Mouse (Mus musculus): Measurements from ENCODE around the gene Vipas39. TPM values are rescaled to one million over a fixed set of nuclear protein-coding genes. Genes with fewer than 3 reads are reported as not detected.

The Vipas39 gene
- total and polyA plus RNA-seq, 2 experiments from 2014 or later: 48.7 to 59.4 TPM

GRCm38 (mm10) chr12:87229633-87230032 is 36.4 kb downstream of the Vipas39 start:
- Histone ChIP-seq H3K36me3 (ENCODE audit: insufficient read depth, low read length) (no peaks in the 10 kb centered on the region), H3K4me1 (ENCODE audit: insufficient read depth, low read length) (no peaks in the 10 kb centered on the region), H3K9me3 (ENCODE audit: low read length) (no peaks in the 10 kb centered on the region), H3K27ac (ENCODE audit: low read depth, low read length) (no peak overlapping the region), H3K4me3 (ENCODE audit: low read depth, low read length) (no peak overlapping the region), H3K4me2 (ENCODE audit: low read depth, low read length, poor library complexity, severe bottlenecking) (no peak overlapping the region), H3K9ac (replicated peaks; ENCODE audit: low read length, poor library complexity, severe bottlenecking) (no peak overlapping the region), H3K27me3 (ENCODE audit: insufficient read depth, low read length) (no peaks in the 10 kb centered on the region)
- no peak for TF ChIP-seq CTCF (IDR thresholded peaks at IDR 0.05)
- DNase-seq (ENCODE audit: low spot score): no peak
- 87% methylated on average over 2 of the region's 2 CpGs for WGBS
- ATAC-seq (ENCODE audit: low FRiP score): no peak

GRCm38 (mm10) chr12:87226801-87227200 is 39.3 kb downstream of the Vipas39 start:
- ATAC-seq (ENCODE audit: low FRiP score): no peak
- 0 out of 2 replicates have a peak, but pooled peaks have one; percentile 5 for TF ChIP-seq CTCF (IDR thresholded peaks at IDR 0.05)
- Histone ChIP-seq H3K27me3 (ENCODE audit: insufficient read depth, low read length) (no peaks in the 10 kb centered on the region), H3K4me3 (ENCODE audit: low read depth, low read length) (no peak overlapping the region), H3K4me2 (ENCODE audit: low read depth, low read length, poor library complexity, severe bottlenecking) (no peak overlapping the region), H3K36me3 (ENCODE audit: insufficient read depth, low read length) (no peaks in the 10 kb centered on the region), H3K9me3 (ENCODE audit: low read length) (no peaks in the 10 kb centered on the region), H3K27ac (ENCODE audit: low read depth, low read length) (no peak overlapping the region), H3K4me1 (ENCODE audit: insufficient read depth, low read length) (no peaks in the 10 kb centered on the region), H3K9ac (replicated peaks; ENCODE audit: low read length, poor library complexity, severe bottlenecking) (no peak overlapping the region)
- no peak for DNase-seq (ENCODE audit: low spot score)
- WGBS: 76% methylated on average over 7 of the region's 7 CpGs

GRCm38 (mm10) chr12:87224950-87225349 is 41.1 kb downstream of the Vipas39 start:
- H3K9me3 ChIP-seq (ENCODE audit: low read length): no peaks in the 10 kb centered on the region
- no peak overlapping the region for H3K4me3 ChIP-seq (ENCODE audit: low read depth, low read length)
- no peak overlapping the region for H3K4me2 ChIP-seq (ENCODE audit: low read depth, low read length, poor library complexity, severe bottlenecking)
- H3K27me3 ChIP-seq (ENCODE audit: insufficient read depth, low read length): no peaks in the 10 kb centered on the region
- DNase-seq (ENCODE audit: low spot score) (no peak), ATAC-seq (ENCODE audit: low FRiP score) (no peak)
- H3K4me1 ChIP-seq (ENCODE audit: insufficient read depth, low read length): no peaks in the 10 kb centered on the region
- H3K27ac ChIP-seq (ENCODE audit: low read depth, low read length): no peak overlapping the region
- TF ChIP-seq CTCF (IDR thresholded peaks at IDR 0.05): no peak
- no peaks in the 10 kb centered on the region for H3K36me3 ChIP-seq (ENCODE audit: insufficient read depth, low read length)
- 75% methylated on average over 10 of the region's 10 CpGs for WGBS
- H3K9ac ChIP-seq (replicated peaks; ENCODE audit: low read length, poor library complexity, severe bottlenecking): no peak overlapping the region

GRCm38 (mm10) chr12:87219362-87219761 is 46.7 kb downstream of the Vipas39 start:
- no peaks in the 10 kb centered on the region for H3K27me3 ChIP-seq (ENCODE audit: insufficient read depth, low read length)
- 72% methylated on average over 7 of the region's 7 CpGs for WGBS
- H3K4me2 ChIP-seq (ENCODE audit: low read depth, low read length, poor library complexity, severe bottlenecking): no peak overlapping the region
- H3K27ac ChIP-seq (ENCODE audit: low read depth, low read length): no peak overlapping the region
- no peak overlapping the region for H3K9ac ChIP-seq (replicated peaks; ENCODE audit: low read length, poor library complexity, severe bottlenecking)
- H3K9me3 ChIP-seq (ENCODE audit: low read length): no peaks in the 10 kb centered on the region
- H3K4me1 ChIP-seq (ENCODE audit: insufficient read depth, low read length): no peaks in the 10 kb centered on the region
- H3K36me3 ChIP-seq (ENCODE audit: insufficient read depth, low read length): no peaks in the 10 kb centered on the region
- no peak overlapping the region for H3K4me3 ChIP-seq (ENCODE audit: low read depth, low read length)
- DNase-seq (ENCODE audit: low spot score): peak; percentile 55
- TF ChIP-seq CTCF (IDR thresholded peaks at IDR 0.05): no peak
- no peak for ATAC-seq (ENCODE audit: low FRiP score)

GRCm38 (mm10) chr12:87217596-87217995 is 48.5 kb downstream of the Vipas39 start:
- Histone ChIP-seq H3K36me3 (ENCODE audit: insufficient read depth, low read length) (no peaks in the 10 kb centered on the region), H3K27ac (ENCODE audit: low read depth, low read length) (no peak overlapping the region), H3K4me1 (ENCODE audit: insufficient read depth, low read length) (no peaks in the 10 kb centered on the region), H3K27me3 (ENCODE audit: insufficient read depth, low read length) (no peaks in the 10 kb centered on the region), H3K4me3 (ENCODE audit: low read depth, low read length) (no peak overlapping the region), H3K9me3 (ENCODE audit: low read length) (no peaks in the 10 kb centered on the region), H3K4me2 (ENCODE audit: low read depth, low read length, poor library complexity, severe bottlenecking) (no peak overlapping the region), H3K9ac (replicated peaks; ENCODE audit: low read length, poor library complexity, severe bottlenecking) (no peak overlapping the region)
- TF ChIP-seq CTCF (IDR thresholded peaks at IDR 0.05): no peak
- ATAC-seq (ENCODE audit: low FRiP score): no peak
- DNase-seq (ENCODE audit: low spot score): no peak

GRCm38 (mm10) chr12:87216053-87216452 is 50.0 kb downstream of the Vipas39 start:
- Histone ChIP-seq H3K4me3 (ENCODE audit: low read depth, low read length) (no peak overlapping the region), H3K9me3 (ENCODE audit: low read length) (no peaks in the 10 kb centered on the region), H3K27me3 (ENCODE audit: insufficient read depth, low read length) (no peaks in the 10 kb centered on the region), H3K27ac (ENCODE audit: low read depth, low read length) (no peak overlapping the region), H3K4me1 (ENCODE audit: insufficient read depth, low read length) (no peaks in the 10 kb centered on the region), H3K36me3 (ENCODE audit: insufficient read depth, low read length) (no peaks in the 10 kb centered on the region), H3K9ac (replicated peaks; ENCODE audit: low read length, poor library complexity, severe bottlenecking) (no peak overlapping the region), H3K4me2 (ENCODE audit: low read depth, low read length, poor library complexity, severe bottlenecking) (no peak overlapping the region)
- WGBS: 72% methylated on average over 2 of the region's 2 CpGs
- no peak for TF ChIP-seq CTCF (IDR thresholded peaks at IDR 0.05)
- DNase-seq (ENCODE audit: low spot score) (no peak), ATAC-seq (ENCODE audit: low FRiP score) (no peak)
